Mouse (Mus musculus): ENCODE results near the gene Prdm11. TPM values are rescaled to one million over a fixed set of nuclear protein-coding genes. Genes with fewer than 3 reads are reported as not detected.
A peak's percentile ranks its signal among the peaks of the same experiment; 100 is the strongest.

Prdm11 gene
- total RNA-seq, 2 experiments from 2014 or later: 8.8 to 10.4 TPM

DNA sequence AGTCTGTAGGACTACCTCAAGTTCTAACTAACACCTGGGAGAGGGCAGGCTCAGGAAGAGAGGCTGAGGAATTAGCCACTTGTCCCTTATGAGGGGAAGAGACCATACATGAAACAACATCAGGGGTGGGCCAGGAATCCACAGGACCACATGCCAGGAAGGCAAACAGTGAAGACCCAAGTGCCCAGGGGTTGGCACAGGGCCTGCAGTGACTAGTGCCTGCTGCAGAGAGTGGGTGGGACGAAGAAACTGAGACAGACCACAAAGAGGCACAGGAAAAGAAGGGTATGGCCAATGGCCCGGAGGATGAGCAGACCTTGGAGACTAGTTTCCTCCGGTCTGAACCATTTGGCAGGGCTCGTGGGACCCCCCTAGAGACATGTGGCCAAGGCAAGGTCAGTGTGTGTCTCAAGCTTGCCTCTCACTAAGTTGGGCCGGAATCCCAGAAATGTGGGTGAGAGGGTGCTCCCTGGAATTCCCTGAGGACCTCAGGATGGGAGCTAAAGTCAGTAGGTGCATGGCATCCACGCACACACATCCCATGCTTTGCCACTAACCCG lies 1.6 kb upstream of the Prdm11 start:
- no peak for DNase-seq
- intact Hi-C loops (cut with DNase I): loop anchor here (2.0 to 5.0 kb wide), 2 partner anchors 17 to 60 kb away; no protein-coding TSS in a partner anchor

DNA sequence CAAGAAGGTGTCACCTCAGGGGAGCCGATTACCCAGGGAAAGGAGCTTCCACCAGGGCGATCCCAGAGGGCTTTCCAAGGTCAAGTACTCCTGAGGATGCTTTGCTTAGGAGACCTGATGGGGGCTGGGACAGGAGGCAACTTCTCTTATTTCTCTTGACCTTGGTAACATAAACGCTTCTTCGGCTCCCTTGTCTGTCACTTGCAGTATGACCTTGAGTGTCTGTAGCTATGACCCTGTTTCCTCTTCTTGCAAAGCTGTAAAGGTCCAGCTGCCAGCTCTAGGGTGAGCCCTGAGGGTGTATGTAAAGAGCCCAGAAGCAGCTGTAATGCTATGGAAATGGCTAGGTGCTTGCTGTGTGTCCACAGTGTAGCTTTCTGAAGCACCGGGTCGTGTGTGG lies 1.1 kb upstream of the Prdm11 start:
- intact Hi-C loops (cut with DNase I): loop anchor here (2.0 to 5.0 kb wide), 2 partner anchors 16 to 60 kb away; no protein-coding TSS in a partner anchor
- no peak for DNase-seq

DNA sequence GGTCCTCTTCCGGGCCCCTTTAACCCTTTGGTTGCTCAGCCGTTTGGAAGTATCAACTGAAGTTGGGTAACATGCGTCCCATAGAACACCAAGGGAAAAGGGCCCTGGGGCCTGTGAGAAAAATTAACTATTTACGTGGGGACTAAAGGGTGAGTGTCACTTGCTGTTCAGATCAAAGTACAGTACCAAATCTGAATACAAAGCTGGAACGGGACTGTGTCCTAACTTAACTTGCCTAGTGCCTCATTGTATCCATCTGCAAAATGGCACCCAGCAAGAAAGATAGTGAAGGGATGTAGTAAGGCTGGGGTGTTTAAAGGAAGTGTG lies 505 bp upstream of the Prdm11 start:
- intact Hi-C loops (cut with DNase I): loop anchor here (2.0 to 5.0 kb wide), 2 partner anchors 16 to 59 kb away; no protein-coding TSS in a partner anchor
- no peak for DNase-seq

DNA sequence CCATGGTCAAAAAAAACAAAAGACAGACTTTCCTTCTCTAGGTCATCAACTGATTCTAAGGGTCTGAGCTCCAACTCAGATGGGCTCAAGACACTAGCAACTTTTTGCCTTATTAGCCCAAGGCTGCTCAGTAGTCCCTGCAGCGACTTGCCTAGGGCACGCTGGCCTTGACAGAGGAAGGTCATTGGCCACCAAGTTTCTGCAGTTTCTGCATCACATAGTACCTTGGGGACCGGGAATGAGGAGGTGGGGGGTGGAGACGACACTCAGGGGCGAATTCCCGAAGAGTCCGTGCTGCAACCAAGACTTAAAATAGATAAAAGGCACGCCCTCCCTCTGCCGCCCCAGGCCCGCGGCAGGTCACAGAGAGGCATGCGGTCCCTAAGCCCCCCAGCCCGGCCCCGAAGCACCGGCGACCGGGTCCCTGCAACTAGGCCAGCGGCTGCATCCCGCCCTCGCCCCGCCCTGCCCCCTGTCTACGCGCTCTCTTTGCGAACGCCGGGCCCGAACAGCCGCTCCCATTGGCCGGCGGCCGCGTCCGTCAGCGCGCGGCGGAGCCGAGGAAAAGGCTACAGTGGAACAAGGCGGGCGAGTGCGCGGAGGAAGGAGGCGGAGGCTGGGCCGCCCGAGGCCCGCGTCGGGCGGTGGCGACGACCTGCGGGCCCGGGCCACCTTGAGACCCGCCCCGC lies 694 bp downstream of the Prdm11 start:
- DNase-seq: peak; percentile 97
- intact Hi-C loops (cut with DNase I): loop anchor here (5.0 kb wide), 1 partner anchor 58 kb away; no protein-coding TSS in a partner anchor

DNA sequence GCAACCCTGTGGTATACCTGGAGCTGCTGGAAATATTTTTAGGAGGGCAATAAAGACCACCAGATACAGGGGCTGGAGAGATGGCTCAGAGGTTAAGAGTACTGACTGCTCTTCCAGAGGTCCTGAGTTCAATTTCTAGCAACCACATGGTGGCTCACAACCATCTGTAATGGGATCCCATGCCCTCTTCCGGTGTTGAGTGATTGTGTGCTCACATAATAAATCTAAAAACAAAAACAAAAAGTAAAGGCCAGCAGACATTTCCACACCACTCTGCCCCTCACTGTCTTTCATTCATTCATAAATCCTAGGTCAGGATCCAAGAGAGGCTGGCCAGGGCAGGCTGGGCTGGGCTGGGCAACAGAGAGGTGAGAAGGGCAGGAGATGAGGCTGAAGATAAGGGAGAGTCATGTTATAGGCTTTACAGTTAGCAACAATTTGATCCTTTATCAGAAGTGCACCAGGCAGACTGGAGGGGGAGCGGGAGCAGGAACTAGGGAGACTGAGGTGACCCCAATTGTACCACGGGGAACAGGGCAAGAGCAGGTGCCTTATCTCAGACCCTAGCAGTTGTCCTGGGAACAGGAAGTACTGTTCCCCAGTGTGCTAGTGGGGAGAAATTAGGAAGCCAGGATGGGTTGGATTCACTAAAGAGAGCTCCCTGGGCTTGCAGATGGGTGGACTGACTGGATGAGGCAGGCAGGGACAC lies 2.4 kb downstream of the Prdm11 start:
- DNase-seq: no peak
- intact Hi-C loops (cut with DNase I): no loop called here

DNA sequence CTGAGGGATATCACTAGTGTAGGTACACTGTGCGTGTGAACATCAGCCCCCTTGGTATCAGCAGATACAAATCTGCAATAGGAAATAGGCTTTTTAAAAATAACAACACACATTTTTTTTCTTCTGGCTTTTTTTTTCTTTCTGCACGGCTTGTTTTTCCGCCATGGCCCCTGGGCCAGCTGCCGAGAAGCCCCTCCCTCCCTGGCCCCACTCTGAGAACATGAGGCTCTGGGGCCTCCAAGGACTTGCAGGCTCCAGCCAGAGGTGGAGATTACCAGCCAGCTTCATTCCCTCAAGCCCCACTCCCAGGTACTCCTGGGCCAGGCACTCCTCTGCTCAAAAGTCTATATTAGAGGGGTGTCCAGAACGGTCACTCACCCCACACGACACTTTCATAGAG lies 4.5 kb downstream of the Prdm11 start:
- intact Hi-C loops (cut with DNase I): no loop called here

DNA sequence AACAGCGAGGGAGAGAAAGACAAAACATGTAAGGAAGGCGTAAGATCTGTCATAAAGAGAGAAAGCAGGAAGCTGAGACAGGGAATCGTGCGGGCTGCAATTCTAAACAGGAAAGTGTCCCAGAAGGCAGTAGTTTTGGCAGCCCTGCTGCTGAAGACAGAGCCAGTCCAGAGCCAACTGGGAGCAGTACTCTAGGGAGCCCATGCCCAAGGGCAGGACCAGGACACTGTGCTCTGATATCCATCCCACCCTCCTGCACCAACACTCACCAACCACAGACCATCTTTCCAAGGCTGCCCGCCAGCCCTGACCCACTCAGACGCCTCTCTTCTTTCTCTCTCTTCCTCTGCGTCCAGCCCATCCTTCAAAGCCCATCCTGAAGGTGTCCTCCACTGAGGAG lies 5.1 kb downstream of the Prdm11 start:
- intact Hi-C loops (cut with DNase I): no loop called here
- no peak for DNase-seq

More for the DNA sequence above, 4.5 kb downstream of the Prdm11 start:
- DNase-seq: no peak

DNA sequence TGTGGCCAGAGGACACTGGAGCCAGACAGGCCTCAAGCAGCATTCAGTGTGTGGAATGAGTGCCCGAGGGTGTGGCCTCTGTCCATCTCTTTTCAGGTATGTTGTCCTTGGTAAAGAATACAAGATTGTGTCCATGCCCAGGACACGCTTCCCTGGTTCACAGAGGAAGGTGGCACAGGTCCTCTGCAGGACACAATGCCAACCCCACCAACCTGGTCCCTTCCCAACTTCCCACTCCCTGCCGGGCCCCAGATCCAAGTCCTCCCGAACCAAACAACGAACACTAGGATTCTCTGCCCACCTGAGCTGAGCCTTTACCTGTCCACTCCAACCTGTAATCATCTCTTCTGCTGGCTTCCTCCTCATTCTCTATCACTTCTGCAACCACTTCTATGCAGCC lies 6.3 kb downstream of the Prdm11 start:
- no peak for DNase-seq
- intact Hi-C loops (cut with DNase I): no loop called here

DNA sequence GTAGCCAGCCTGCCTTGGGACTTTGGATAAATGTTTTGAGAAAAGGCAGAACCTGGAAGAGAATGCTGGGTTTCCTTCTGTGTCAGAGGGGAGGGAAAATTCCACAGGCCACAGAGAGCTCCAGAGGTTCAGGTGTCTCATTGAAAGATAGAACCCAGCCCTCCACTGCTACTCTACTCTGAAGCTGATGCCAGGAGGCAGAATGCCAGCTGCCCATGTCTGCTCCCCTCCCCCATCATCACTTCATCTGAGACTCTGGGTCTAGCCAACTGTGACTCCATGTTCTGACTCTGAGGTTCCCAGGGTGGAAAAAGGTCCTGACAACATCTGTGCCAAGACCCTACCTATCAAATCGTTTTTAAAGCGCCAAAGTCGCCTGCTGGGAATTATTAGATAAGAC lies 6.9 kb downstream of the Prdm11 start:
- intact Hi-C loops (cut with DNase I): no loop called here
- no peak for DNase-seq

DNA sequence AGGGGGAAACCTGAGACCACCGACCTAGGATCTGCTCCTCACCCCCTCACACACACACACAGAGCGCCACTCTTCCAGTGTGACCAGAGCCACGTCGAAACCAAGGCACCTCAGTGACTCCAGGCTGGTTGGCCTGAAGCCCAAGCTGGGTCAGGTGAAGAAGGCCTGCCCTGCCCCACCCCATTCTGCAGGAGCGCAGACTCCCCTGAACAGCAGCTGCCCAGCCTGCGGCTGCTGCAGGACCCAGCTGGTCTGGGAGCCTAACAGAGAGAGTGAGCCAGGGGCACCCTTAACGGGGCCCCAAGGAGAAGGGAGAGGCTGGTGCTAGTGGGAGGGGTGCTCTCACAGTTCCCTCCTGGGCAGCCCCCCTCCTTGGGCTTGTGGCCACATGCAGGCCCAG lies 10.3 kb downstream of the Prdm11 start:
- intact Hi-C loops (cut with DNase I): no loop called here
- no peak for DNase-seq

DNA sequence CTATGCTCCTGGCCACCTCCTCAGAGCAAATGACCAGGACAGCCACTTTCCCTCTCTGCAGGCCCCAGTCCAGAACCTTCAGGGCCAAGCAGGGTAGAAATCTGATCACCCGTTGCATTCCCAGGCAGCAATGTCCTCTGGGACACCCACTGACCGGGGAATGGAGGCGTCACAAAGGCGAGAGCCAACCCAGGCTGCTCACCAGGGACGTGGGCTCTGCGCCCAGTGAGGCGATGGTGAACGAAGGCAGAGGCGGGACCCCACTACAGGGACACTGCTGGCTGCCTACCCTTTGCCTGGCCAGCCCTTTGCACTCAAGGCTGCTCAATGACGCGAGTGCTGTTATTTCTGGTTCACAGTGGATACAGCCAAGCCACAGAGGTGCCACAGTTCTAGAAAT lies 13.3 kb downstream of the Prdm11 start:
- intact Hi-C loops (cut with DNase I): loop anchor here (2.0 kb wide), 1 partner anchor 44 kb away; no protein-coding TSS in a partner anchor
- peak; percentile 68 to 70 for DNase-seq

DNA sequence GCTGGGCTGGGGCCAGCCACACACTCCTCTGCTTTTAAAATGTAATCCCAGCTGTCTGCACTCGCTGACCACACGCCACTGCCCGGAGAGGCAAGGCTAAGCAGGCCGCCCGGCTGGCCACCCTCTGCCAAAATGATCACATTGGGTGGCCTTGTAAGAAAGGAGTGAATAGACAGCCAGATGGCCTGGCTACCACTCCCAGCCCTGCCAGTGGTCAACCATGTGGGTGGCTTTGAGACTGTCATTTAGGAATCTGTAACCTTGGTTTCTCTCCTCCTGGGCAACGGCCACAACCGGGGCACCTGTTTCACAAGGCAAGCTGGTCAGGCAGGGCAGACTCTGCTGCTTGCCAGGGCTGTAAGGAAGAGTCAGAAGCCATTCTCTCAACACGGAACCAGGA lies 13.9 kb downstream of the Prdm11 start:
- intact Hi-C loops (cut with DNase I): loop anchor here (2.0 kb wide), 1 partner anchor 43 kb away; no protein-coding TSS in a partner anchor
- DNase-seq: peak; percentile 26 to 48

DNA sequence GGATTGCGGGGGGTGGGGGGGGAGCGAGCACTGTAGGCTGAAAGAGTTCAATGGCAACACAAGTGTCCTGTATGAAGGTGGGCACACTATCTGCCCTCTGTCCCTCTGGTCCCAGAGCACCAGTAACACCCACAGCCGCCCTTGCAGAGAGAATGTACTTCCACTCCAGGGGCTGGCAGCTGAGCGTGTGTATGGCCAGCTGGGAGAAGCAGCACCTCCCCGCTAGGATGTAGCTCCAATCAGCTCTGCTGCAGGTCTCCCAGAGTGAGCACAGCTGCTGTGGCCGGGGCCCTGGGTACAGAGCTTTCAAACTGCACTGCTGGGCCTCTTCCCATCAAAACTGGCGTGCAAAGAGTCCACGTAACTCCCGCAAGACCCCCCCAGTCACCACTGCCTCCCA lies 14.9 kb downstream of the Prdm11 start:
- intact Hi-C loops (cut with DNase I): loop anchor here (2.0 kb wide), 1 partner anchor 16 kb away; the partner anchor contains the start of gene Prdm11
- DNase-seq: no peak

DNA sequence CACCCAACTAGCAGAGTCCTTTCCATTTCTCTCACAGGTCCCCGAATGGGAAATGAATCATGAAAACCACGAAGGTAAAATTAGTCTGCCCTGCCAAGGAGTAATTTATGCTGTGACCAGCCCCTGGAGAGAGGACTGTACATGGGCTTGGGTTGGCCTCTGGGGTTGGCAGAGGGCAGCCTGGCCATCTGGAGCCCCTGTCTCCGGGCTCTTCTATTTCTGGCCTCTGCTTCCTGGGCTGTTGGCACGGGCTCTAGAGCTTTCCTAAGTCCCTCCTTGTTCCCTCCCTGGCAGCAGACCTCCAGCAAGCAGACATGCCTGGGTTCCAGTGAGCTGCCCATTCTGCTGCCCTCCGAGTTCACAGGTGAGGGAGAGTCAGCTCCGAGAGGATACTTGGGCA lies 15.9 kb downstream of the Prdm11 start:
- intact Hi-C loops (cut with DNase I): loop anchor here (2.0 kb wide), 1 partner anchor 17 kb away; the partner anchor contains the start of gene Prdm11
- DNase-seq: no peak

DNA sequence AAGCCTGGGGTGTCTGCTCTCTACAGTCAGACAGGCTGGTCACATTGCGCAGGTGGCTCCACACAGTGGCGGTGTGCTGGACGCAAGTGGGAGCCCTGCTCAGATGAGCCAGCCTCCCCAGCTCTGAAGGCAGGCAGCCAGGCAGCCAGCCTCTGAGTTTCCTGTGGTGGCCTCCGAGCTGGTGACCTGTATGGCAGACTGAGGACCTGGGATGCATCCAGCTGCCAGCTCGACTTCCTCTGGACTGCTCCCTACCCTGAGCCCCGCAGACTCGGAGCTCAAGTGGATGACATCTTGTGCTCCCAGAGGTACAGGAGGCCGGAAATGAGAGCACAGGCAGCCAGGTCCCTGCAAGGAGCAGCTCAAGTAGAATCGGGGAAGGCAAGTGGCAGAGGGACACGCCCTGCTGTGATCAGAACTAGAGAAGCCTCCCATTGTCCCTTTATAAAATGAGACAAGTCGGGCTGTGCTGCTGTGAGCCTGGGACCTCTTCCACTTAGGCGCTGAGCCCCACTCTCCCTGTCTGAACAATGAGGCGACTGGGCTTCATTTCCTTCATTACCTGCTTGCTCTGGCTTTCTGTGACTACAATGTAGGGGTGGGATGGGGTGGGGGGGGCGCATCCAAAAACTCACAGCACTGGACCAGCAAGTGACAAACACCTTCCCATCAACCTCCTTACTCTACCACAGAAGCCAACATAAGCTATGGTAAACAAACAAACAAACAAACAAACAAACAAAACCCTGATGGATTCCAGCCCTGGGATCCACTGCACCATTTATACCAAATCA lies 16.5 kb downstream of the Prdm11 start:
- intact Hi-C loops (cut with DNase I): loop anchor here (2.0 kb wide), 1 partner anchor 17 kb away; the partner anchor contains the start of gene Prdm11
- peak; percentile 37 to 55 for DNase-seq

DNA sequence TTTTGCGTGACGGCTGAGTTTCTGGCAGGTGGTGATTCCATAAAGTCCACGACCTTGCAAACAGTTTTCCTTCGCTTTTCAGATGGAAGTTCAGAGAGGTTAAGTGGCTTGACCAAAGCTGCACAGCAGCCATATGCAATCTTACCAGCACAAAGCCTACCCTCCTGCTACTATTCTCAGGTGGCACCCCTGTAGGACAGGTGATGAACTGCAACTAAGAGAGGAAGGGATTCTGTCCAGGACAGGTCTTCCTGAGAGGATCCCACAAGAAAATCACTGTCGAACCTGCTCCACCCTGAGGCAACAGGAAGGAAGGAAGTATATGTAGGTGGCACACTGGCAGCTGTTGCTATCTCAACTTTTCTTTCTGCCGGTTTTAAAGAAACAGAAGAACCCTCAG lies 17.1 kb downstream of the Prdm11 start:
- intact Hi-C loops (cut with DNase I): no loop called here
- no peak for DNase-seq

DNA sequence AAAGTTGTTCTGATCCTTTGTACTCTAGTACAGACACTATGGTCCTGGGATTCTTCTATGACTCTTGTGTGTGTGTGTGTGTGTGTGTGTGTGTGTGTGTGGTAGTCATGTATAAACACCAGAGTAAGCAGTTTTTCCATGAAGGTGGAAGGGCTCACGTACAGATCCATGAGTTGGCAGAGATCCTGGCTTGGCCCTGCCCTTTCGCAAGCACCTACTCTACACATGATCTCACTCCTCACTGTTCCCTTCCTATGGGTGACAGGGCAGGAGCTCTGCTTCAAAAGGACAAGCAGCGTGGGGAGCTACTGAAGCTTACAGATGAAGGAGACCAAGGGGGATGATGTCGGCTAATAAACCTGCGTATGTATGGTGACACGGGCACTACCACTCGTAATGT lies 18.3 kb downstream of the Prdm11 start:
- intact Hi-C loops (cut with DNase I): no loop called here
- no peak for DNase-seq

DNA sequence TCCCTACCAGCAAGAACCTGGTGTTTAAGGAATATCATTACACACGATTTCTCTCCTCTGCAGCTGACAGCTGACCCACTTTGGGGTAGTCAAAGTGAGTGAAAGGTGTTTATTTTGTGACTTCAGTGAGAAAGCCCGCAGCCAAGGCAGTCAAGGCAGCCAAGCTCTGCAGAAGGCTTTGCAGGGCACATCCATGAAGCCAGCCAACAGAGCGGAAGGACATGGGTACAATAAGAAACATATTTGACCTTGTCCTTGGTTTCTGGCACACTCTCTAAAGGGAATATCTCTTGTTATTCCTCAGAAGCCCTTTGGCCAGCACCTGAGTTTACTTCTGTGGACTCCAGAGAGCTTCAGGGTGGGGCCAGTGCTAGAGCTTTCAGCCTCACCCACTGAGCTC lies 21.5 kb downstream of the Prdm11 start:
- intact Hi-C loops (cut with DNase I): no loop called here
- no peak for DNase-seq

DNA sequence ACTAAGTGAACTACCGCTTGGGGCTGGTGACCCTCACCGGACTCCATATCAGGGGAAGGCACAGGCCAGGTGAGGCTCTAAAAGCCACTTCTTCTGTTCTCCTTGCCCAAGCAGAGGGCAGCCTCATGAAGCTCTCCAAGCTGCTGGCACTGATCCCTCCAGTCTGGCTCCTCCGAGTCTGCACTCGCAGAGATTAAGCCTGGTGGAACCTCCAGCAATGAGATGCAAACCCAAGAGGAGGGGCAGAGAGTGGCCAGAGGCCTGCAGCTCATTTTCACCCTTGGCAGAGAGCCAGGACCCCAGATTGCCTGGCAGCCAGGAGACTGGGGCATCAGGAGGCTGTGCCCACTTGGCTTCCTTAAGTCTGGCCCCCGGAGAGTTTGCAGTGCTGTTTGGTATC lies 27.1 kb downstream of the Prdm11 start:
- DNase-seq: no peak
- intact Hi-C loops (cut with DNase I): no loop called here

DNA sequence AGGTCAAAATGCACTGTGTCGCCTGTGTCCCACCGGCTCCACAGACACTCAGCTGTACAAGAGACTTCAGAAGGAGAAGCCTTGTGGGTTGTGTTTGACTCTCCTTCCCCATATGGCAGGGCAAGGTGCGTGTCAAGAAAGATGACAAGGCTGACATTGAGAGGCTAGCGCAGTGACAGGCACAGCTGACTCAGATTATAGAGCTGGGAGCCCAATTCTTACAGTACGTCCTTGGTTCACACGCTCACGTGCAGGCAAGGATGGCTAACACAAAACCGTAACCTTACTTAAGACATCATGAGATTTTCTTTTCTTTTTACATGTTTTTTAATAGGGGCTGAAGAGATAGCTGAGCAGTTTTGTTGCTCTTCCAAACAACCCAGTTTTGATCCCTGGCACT lies 28.8 kb downstream of the Prdm11 start:
- intact Hi-C loops (cut with DNase I): no loop called here
- DNase-seq: no peak

DNA sequence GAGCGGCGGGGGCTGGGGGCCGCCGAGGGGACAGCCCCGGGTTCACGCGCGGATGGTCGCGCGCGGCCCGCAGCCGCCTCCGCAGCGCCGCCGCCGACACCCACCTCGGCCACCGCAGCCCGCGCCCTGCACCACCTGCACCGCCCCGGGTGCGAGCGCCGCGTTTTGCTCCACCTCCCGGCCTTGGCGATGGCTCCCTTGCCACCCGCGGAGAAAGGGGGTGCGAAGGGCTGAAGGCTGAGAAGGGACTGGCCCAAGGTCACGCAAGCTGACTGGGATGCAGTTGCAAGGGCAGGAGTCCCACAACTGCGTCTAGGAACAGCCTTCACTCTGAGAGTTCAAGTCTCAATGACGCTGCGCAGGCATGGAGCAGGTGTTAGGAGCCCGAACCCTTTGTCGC lies 30.9 kb downstream of the Prdm11 start:
- no peak for DNase-seq
- intact Hi-C loops (cut with DNase I): no loop called here
